In the genomic region with DNA sequence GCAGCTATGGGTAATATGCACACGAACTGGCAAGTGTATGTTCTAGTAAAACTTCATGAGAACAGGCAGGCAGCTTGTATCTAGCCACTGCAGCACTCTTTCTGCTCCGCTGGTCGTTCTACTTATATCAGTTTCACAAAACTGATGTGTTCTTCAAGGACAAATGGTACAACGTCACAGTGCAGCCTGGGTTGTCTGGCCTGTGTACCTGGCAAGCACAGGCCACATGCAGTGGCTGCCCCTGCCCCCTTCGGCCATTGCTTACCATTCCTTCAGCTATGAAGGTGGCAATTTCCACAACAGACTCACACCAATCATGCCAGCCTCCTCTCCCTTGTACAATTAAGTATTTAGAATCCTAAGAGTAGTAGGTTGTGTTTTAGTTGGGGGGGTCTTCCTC, we compare ENCODE assay signal across 18 mouse cellular contexts.
"Had no signal": no experiment of that assay in that cellular context is flagged by ENCODE, and none has a peak within 500 bp of the region (broad histone marks: within the 10 kb centered on the region; RNA-seq: fewer than 3 reads in every experiment).

No protein-coding gene starts in this region.

- H3K4me2 ChIP-seq: lung, embryonic 14.5 days; midbrain, embryonic 12.5 days; neural tube, embryonic 13.5 days; neural tube, embryonic 15.5 days had no signal

- ATAC-seq: midbrain, embryonic 16.5 days had no signal

- DNase-seq: lung, adult 18-20 months; lung, embryonic 14.5 days; lung, postnatal 10 days; lung, postnatal 4 days; midbrain, embryonic 14.5 days; right cerebral cortex, adult 18-20 months; right cerebral cortex, postnatal 25 days; right cerebral cortex, postnatal 4 days; spleen, adult 18-20 months; thymus, adult 18-20 months; thymus, postnatal 14 days; thymus, postnatal 36 days had no signal

- H3K9ac ChIP-seq: lung, embryonic 14.5 days; midbrain, embryonic 12.5 days; neural tube, embryonic 13.5 days; neural tube, embryonic 15.5 days had no signal

- H3K9me3 ChIP-seq: midbrain, embryonic 10.5 days; midbrain, embryonic 12.5 days; neural tube, embryonic 13.5 days; neural tube, embryonic 15.5 days had no signal

- H3K4me1 ChIP-seq: midbrain, embryonic 10.5 days; midbrain, embryonic 12.5 days; neural tube, embryonic 13.5 days; neural tube, embryonic 15.5 days had no signal

- H3K36me3 ChIP-seq: neural tube, embryonic 13.5 days had no signal

- H3K27me3 ChIP-seq: midbrain, embryonic 12.5 days; neural tube, embryonic 13.5 days; neural tube, embryonic 15.5 days had no signal

- H3K4me3 ChIP-seq: midbrain, embryonic 10.5 days; midbrain, embryonic 12.5 days; myocyte; neural tube, embryonic 13.5 days; neural tube, embryonic 15.5 days had no signal

- H3K27ac ChIP-seq: midbrain, embryonic 10.5 days; midbrain, embryonic 12.5 days; neural tube, embryonic 13.5 days; neural tube, embryonic 15.5 days had no signal
